Mouse (Mus musculus) forebrain, embryonic 11.5 days (tissue): ENCODE data around the gene Plcb2. TPM values are rescaled to one million over a fixed set of nuclear protein-coding genes. Genes with fewer than 3 reads are reported as not detected.
A peak's percentile ranks its signal among the peaks of the same experiment; 100 is the strongest.

Source experiments
- ATAC-seq: fragments of 200-750 bp; cut with Nextera tagmentation; replicated peaks from 2 replicates; pipeline ENCODE4 v1.8.0; 2017; ENCODE audit warnings: moderate TSS enrichment; ENCODE audit not compliant: low FRiP score
- DNase-seq: peaks from one replicate; pipeline ENCODE4 v3.0.0-alpha.2; 2017; ENCODE audit warnings: low spot score
- H3K27ac ChIP-seq: fragments of 300-500 bp; sonication (generic); 2 replicates; pipeline ENCODE4 v1.5.1; 2014; ENCODE audit warnings: low read depth, low read length
- H3K27me3 ChIP-seq: fragments of 300-500 bp; sonication (generic); 2 replicates; pipeline ENCODE4 v1.6.1; 2014; ENCODE audit warnings: mild to moderate bottlenecking, low read length, mixed read lengths; ENCODE audit not compliant: control insufficient read depth, insufficient read depth
- H3K36me3 ChIP-seq: fragments of 300-500 bp; sonication (generic); 2 replicates; pipeline ENCODE4 v1.6.1; 2014; ENCODE audit warnings: mild to moderate bottlenecking, low read length, moderate library complexity, mixed read lengths; ENCODE audit not compliant: control insufficient read depth, insufficient read depth
- H3K4me1 ChIP-seq: fragments of 300-500 bp; sonication (generic); replicated peaks from 2 replicates; pipeline ENCODE4 v1.6.1; 2014; ENCODE audit warnings: low read length, mixed read lengths; ENCODE audit not compliant: control insufficient read depth, insufficient read depth
- H3K4me2 ChIP-seq: fragments of 300-500 bp; sonication (generic); 2 replicates; pipeline ENCODE4 v1.6.1; 2014; ENCODE audit warnings: low read depth, mild to moderate bottlenecking, low read length, moderate library complexity, mixed read lengths; ENCODE audit not compliant: severe bottlenecking
- H3K4me3 ChIP-seq: fragments of 300-500 bp; sonication (generic); 2 replicates; pipeline ENCODE4 v1.5.1; 2014; ENCODE audit warnings: low read depth, low read length
- H3K9ac ChIP-seq: fragments of 300-500 bp; sonication (generic); 2 replicates; pipeline ENCODE4 v1.6.1; 2014; ENCODE audit warnings: low read length
- H3K9me3 ChIP-seq: fragments of 300-500 bp; sonication (generic); 2 replicates; pipeline ENCODE4 v1.6.1; 2016; ENCODE audit warnings: low read length, mixed read lengths; ENCODE audit not compliant: control insufficient read depth
- WGBS: fragments of 180-500 bp; shearing (Covaris S2); extraction: QIAGEN DNeasy Blood & Tissue Kit; methylation state at CpG from one replicate; pipeline ENCODE4 v1.1.7; 2014; 5-methylcytosine and 5-hydroxymethylcytosine counted together
- polyA plus RNA-seq: library from polyadenylated mRNA; unstranded; fragments of >200 nt; fragmentation: Nextera tagmentation; extraction: Ambion mirVana; gene quantifications from 2 replicates; pipeline ENCODE4 v1.2.1, GENCODE M21; 2014

Gene Plcb2
- polyA plus RNA-seq, 1 experiment from 2014 or later: 0.33 TPM

DNA sequence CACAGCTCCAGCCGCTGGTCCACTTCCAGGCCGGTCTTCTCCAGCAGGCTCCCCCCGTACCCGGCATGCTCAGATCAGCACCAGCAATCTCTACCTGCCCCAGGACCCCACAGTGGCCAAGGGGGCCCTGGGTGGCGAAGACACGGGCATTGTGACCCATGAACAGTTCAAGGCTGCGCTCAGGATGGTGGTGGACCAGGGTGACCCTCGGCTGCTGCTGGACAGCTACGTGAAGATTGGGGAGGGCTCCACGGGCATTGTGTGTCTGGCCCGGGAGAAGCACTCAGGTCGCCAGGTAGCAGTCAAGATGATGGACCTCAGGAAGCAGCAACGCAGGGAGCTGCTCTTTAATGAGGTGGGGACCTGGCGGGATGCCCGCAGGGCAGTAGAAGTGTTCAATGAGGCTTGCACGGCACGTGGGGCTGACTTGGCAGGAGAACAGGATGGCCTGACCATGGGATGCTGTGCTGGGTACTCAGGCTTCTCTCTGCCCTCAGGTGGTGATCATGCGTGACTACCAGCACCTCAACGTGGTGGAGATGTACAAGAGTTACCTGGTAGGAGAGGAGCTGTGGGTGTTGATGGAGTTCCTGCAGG, 34.8 kb downstream of the Plcb2 start:
- WGBS: 84% methylated on average over 19 of the region's 19 CpGs
- H3K36me3 ChIP-seq: no peaks in the 10 kb centered on the region
- H3K27ac ChIP-seq: no peak overlapping the region
- no peak overlapping the region for H3K4me3 ChIP-seq
- ATAC-seq: no peak
- H3K9ac ChIP-seq: no peak overlapping the region
- H3K9me3 ChIP-seq: no peaks in the 10 kb centered on the region
- DNase-seq: no peak
- no peak overlapping the region for H3K4me2 ChIP-seq
- no peaks in the 10 kb centered on the region for H3K4me1 ChIP-seq
- H3K27me3 ChIP-seq: peaks cover 18% of the 10 kb centered on the region

DNA sequence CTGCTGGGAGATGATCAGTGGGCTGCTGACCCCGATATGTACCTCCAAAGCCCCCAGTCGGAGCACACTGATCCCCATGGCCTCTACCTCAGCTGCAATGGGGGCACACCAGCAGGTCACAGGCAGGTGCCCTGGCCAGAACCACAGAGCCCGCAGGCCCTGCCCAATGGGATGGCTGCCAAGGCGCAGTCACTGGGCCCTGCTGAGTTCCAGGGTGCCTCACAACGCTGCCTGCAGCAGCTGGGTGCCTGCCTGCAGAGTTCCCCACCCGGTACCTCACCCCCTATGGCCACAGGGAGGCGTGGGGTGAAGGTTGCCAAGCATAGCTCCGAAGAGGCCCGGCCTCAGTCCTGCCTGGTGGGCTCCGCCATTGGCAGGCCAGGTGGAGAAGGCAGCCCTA, 38.4 kb downstream of the Plcb2 start:
- H3K9me3 ChIP-seq: no peaks in the 10 kb centered on the region
- DNase-seq: no peak
- H3K4me1 ChIP-seq: no peaks in the 10 kb centered on the region
- H3K36me3 ChIP-seq: no peaks in the 10 kb centered on the region
- no peak overlapping the region for H3K27ac ChIP-seq
- H3K4me3 ChIP-seq: no peak overlapping the region
- H3K27me3 ChIP-seq: no peaks in the 10 kb centered on the region; the same call in 1 of the 2 replicates
- H3K4me2 ChIP-seq: no peak overlapping the region
- ATAC-seq: no peak
- H3K9ac ChIP-seq: no peak overlapping the region
- 76% methylated on average over 10 of the region's 10 CpGs for WGBS

GRCm38 (mm10) chr2:118687791-118688190, 40.4 kb downstream of the Plcb2 start:
- Histone ChIP-seq H3K4me3 (no peak overlapping the region), H3K9me3 (no peaks in the 10 kb centered on the region), H3K36me3 (no peaks in the 10 kb centered on the region), H3K4me2 (no peak overlapping the region), H3K27me3 (no peaks in the 10 kb centered on the region), H3K27ac (no peak overlapping the region), H3K9ac (no peak overlapping the region), H3K4me1 (no peaks in the 10 kb centered on the region)
- ATAC-seq (no peak), DNase-seq (no peak)
- 91% methylated on average over 3 of the region's 3 CpGs for WGBS

- Histone ChIP-seq H3K36me3 (no peaks in the 10 kb centered on the region), H3K4me2 (no peak overlapping the region), H3K27me3 (no peaks in the 10 kb centered on the region), H3K4me3 (no peak overlapping the region), H3K27ac (no peak overlapping the region), H3K4me1 (no peaks in the 10 kb centered on the region), H3K9ac (no peak overlapping the region), H3K9me3 (no peaks in the 10 kb centered on the region)
- DNase-seq: no peak
- ATAC-seq: no peak
- WGBS: 87% methylated on average over 8 of the region's 8 CpGs
Observed at GRCm38 (mm10) chr2:118686693-118687092, 41.5 kb downstream of the Plcb2 start.

DNA sequence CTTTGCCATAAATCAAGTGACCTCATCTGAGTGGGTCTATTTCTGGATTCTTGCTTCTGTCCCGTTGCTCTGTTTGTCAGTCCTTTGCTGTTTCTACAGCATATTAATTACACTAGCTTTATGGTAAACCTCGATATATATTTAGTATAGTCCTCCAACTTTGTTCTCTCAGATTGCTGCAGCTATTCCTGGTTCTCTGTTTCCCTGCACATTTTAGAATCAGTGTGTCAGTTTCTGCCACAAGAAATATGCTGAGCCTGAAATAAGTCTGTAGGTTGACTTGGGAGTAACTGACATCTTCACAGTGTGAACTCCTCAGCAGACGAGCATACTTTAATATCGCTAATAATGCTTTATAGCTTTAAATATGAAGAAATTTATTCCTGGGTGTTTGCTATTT, 43.1 kb downstream of the Plcb2 start:
- no peak for ATAC-seq
- no peaks in the 10 kb centered on the region for H3K4me1 ChIP-seq
- H3K4me3 ChIP-seq: no peak overlapping the region
- H3K9me3 ChIP-seq: no peaks in the 10 kb centered on the region
- H3K27me3 ChIP-seq: no peaks in the 10 kb centered on the region
- DNase-seq: no peak
- no peaks in the 10 kb centered on the region for H3K36me3 ChIP-seq
- H3K4me2 ChIP-seq: no peak overlapping the region
- 89% methylated on average over 4 of the region's 4 CpGs for WGBS
- H3K27ac ChIP-seq: no peak overlapping the region
- H3K9ac ChIP-seq: no peak overlapping the region

GRCm38 (mm10) chr2:118682544-118683260, 45.5 kb downstream of the Plcb2 start:
- WGBS: 61% methylated on average over 8 of the region's 8 CpGs
- no peak overlapping the region for H3K4me2 ChIP-seq

DNA sequence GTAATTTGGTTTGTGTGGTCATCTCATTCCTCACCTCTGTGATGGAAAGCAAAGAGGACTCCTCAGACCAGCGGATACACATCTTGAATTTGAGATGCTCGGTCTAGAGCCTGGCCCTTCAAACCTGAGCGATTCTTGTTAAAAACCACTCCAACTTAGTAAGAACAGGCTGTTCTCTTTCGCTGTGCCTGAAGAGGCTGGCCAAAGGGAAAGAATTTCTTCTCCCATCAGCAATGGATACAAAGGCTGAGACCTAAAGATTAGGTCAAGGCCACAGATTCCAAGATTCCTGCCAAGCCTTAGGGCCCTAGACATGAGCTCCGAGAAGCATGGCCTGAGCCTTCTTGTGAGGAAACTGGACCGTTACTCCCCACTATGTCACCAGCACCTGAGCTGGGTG, 47.3 kb downstream of the Plcb2 start:
- WGBS: 91% methylated on average over 6 of the region's 6 CpGs
- ATAC-seq: no peak

More at GRCm38 (mm10) chr2:118682544-118683260, 45.5 kb downstream of the Plcb2 start:
- no peak for ATAC-seq
- Histone ChIP-seq H3K4me3 (no peak overlapping the region), H3K4me1 (no peaks in the 10 kb centered on the region), H3K27ac (no peak overlapping the region), H3K36me3 (no peaks in the 10 kb centered on the region), H3K9me3 (no peaks in the 10 kb centered on the region), H3K27me3 (peaks cover 13% of the 10 kb centered on the region), H3K9ac (no peak overlapping the region)
- no peak for DNase-seq

GRCm38 (mm10) chr2:118679577-118679976, 48.7 kb downstream of the Plcb2 start:
- H3K4me1 ChIP-seq: peaks cover 10% of the 10 kb centered on the region
- peaks cover 39% of the 10 kb centered on the region for H3K27me3 ChIP-seq
- H3K9ac ChIP-seq: no peak overlapping the region
- no peaks in the 10 kb centered on the region for H3K36me3 ChIP-seq
- DNase-seq: no peak
- 86% methylated on average over 3 of the region's 3 CpGs for WGBS
- H3K4me2 ChIP-seq: no peak overlapping the region
- H3K9me3 ChIP-seq: no peaks in the 10 kb centered on the region
- ATAC-seq: no peak
- H3K4me3 ChIP-seq: no peak overlapping the region
- H3K27ac ChIP-seq: no peak overlapping the region

More for the DNA sequence above, 47.3 kb downstream of the Plcb2 start:
- Histone ChIP-seq H3K4me1 (peaks cover 10% of the 10 kb centered on the region), H3K27me3 (peaks cover 28% of the 10 kb centered on the region), H3K9me3 (no peaks in the 10 kb centered on the region), H3K27ac (no peak overlapping the region), H3K9ac (no peak overlapping the region), H3K36me3 (no peaks in the 10 kb centered on the region), H3K4me2 (no peak overlapping the region), H3K4me3 (no peak overlapping the region)
- DNase-seq: no peak

GRCm38 (mm10) chr2:118677817-118678216, 50.4 kb downstream of the Plcb2 start:
- Histone ChIP-seq H3K27ac (no peak overlapping the region), H3K4me1 (peaks cover 15% of the 10 kb centered on the region), H3K9me3 (no peaks in the 10 kb centered on the region), H3K9ac (no peak overlapping the region), H3K4me2 (peak overlapping the region; percentile 97), H3K36me3 (no peaks in the 10 kb centered on the region), H3K4me3 (peak overlapping the region; percentile 47), H3K27me3 (peaks cover 44% of the 10 kb centered on the region)
- ATAC-seq (no peak), DNase-seq (no peak)
- 13% methylated on average over 4 of the region's 4 CpGs for WGBS
